Mouse (Mus musculus) neural tube, embryonic 15.5 days (tissue): ENCODE data around the gene Olfr1330. TPM values are rescaled to one million over a fixed set of nuclear protein-coding genes. Genes with fewer than 3 reads are reported as not detected.
"Not testable (repeated sequence)": the region's sequence is repeated elsewhere in the genome, so short reads cannot be mapped to it uniquely, and the experiment has no call there.

ENCODE experiments used
- ATAC-seq: fragments of 200-750 bp; cut with Nextera tagmentation; 2 replicates; pipeline ENCODE4 v1.8.0; 2017; ENCODE audit warnings: mild to moderate bottlenecking, moderate TSS enrichment, moderate library complexity; ENCODE audit not compliant: low FRiP score
- H3K27ac ChIP-seq: fragments of 300-500 bp; sonication (generic); replicated peaks from 2 replicates; pipeline ENCODE4 v1.5.1; 2015; ENCODE audit warnings: mild to moderate bottlenecking, inconsistent platforms
- H3K27me3 ChIP-seq: fragments of 300-500 bp; sonication (generic); replicated peaks from 2 replicates; pipeline ENCODE4 v1.6.1; 2015; ENCODE audit warnings: inconsistent platforms
- H3K36me3 ChIP-seq: fragments of 300-500 bp; sonication (generic); 2 replicates; pipeline ENCODE4 v1.6.1; 2015; ENCODE audit warnings: inconsistent platforms
- H3K4me1 ChIP-seq: fragments of 300-500 bp; sonication (generic); 2 replicates; pipeline ENCODE4 v1.6.1; 2015; ENCODE audit warnings: inconsistent platforms
- H3K4me2 ChIP-seq: fragments of 300-500 bp; sonication (generic); 2 replicates; pipeline ENCODE4 v1.6.1; 2015; ENCODE audit warnings: inconsistent platforms, mild to moderate bottlenecking, moderate library complexity
- H3K4me3 ChIP-seq: fragments of 300-500 bp; sonication (generic); replicated peaks from 2 replicates; pipeline ENCODE4 v1.5.1; 2015; ENCODE audit warnings: mild to moderate bottlenecking, inconsistent platforms
- H3K9ac ChIP-seq: fragments of 300-500 bp; sonication (generic); replicated peaks from 2 replicates; pipeline ENCODE4 v1.6.1; 2015; ENCODE audit warnings: mild to moderate bottlenecking, inconsistent platforms
- H3K9me3 ChIP-seq: fragments of 300-500 bp; sonication (generic); replicated peaks from 2 replicates; pipeline ENCODE4 v1.6.1; 2016; ENCODE audit warnings: inconsistent platforms
- WGBS: fragments of 180-500 bp; shearing (Covaris S2); methylation state at CpG from one replicate; pipeline ENCODE4 v1.1.7; 2015; ENCODE audit warnings: mixed read lengths; 5-methylcytosine and 5-hydroxymethylcytosine counted together
- polyA plus RNA-seq: library from polyadenylated mRNA; unstranded; fragments of >200 nt; fragmentation: Nextera tagmentation; extraction: Ambion mirVana; gene quantifications from 2 replicates; pipeline ENCODE4 v1.2.1, GENCODE M21; 2015

Olfr1330 gene
- not detected in 2 replicates for polyA plus RNA-seq

DNA sequence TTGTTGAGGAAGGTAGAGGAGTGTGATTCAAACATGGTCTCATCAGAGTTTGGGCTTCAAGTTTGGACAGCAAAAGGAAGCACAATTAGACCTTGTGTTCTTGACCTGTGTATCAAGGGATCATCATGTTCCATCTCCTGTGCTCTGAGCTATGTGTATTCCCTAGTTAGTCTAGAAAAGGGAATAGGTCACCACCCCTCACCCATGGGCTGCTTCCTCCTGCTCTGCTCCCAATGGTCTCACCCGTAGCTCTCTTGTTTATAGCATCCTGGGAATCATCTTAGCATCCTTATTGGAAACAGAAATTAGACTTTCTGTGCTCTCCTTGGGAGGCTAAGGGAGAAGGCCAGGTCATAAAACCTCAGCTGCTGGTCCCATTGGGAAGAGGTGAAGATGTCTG is at the start of gene Olfr1330:
Gene Olfr1330, plus strand, starts transcription at position 301 of the 400 bp plus-strand sequence.
- H3K9ac ChIP-seq, result no peak within 1 kb of the TSS
- no peak within 1 kb of the TSS for H3K4me2 ChIP-seq
- no peak within 1 kb of the TSS for H3K4me3 ChIP-seq
- H3K36me3 ChIP-seq, result no peaks in the 10 kb centered on the region
- H3K27me3 ChIP-seq, result no peaks in the 10 kb centered on the region
- WGBS, result 79% methylated on average over 1 of the region's 1 CpGs
- H3K9me3 ChIP-seq, result no peaks in the 10 kb centered on the region
- no peak within 1 kb of the TSS for H3K27ac ChIP-seq
- no peak for ATAC-seq
- H3K4me1 ChIP-seq, result no peaks in the 10 kb centered on the region

DNA sequence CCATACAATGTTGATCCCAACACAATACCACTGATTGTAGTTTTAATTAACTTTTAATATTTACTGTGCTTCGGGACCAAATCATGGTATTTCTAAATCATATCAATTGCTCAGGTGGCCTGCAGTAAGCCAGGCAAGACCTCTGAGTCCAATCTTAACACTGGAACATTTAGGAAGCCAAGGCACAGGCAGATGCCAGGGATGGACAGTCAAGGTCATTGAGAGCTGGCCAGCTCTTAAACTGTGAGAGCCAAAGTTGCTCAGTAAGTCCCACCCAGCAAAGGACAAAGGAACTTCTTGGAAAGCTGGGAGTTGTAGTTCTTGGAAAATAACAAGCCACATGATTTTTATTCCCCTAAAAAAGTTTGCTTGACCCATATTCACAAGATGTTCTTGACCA is 26.6 kb upstream of the Olfr1330 start:
- WGBS, result 92% methylated on average over 1 of the region's 1 CpGs
- Histone ChIP-seq H3K9ac (no peak overlapping the region), H3K4me3 (no peak overlapping the region), H3K27ac (no peak overlapping the region), H3K4me2 (no peak overlapping the region), H3K36me3 (no peaks in the 10 kb centered on the region), H3K9me3 (no peaks in the 10 kb centered on the region), H3K27me3 (no peaks in the 10 kb centered on the region), H3K4me1 (no peaks in the 10 kb centered on the region)
- no peak for ATAC-seq

DNA sequence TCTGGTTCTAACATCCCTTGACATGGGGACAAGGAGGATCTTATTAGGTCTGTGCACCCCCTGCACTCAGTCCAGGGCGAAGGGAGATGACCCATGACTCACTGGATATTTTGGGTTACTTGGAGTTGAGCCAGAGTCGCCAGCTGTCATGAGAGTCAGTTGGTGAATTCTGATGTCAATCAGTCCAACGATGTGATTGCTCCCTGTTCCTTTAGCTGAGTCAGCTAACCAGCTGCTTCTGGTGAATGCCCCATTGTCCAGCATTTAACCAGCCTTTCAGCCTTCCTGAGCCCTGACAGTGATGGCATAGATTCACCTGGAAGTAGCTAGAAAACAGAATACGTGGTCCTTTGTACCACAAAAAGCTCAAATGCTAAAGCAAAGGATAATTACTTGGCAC is 25.7 kb upstream of the Olfr1330 start:
- ATAC-seq, result no peak
- H3K9me3 ChIP-seq, result no peaks in the 10 kb centered on the region
- H3K9ac ChIP-seq, result no peak overlapping the region
- H3K36me3 ChIP-seq, result no peaks in the 10 kb centered on the region
- WGBS, result 54% methylated on average over 4 of the region's 4 CpGs
- no peaks in the 10 kb centered on the region for H3K4me1 ChIP-seq
- no peak overlapping the region for H3K27ac ChIP-seq
- no peak overlapping the region for H3K4me2 ChIP-seq
- no peak overlapping the region for H3K4me3 ChIP-seq
- H3K27me3 ChIP-seq, result no peaks in the 10 kb centered on the region

DNA sequence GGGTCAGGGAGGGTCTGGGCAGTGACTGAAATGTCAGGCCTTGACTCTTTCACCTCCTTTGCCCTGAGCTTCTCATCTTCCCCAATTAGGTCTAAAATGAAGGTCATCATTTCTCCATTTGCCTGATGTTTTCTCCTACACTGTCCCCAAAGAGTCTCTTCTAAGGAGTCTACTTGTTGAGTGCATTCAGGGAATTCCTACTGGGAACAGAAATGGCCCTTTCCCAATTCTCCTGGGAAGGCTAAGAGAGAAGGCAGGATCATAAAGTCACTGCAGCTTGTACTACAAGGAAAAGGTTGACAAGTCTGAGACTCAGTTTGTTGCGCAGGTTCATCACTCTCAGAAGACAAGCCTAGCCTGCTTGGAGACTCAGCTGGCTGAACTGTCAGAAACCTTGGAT is 24.0 kb upstream of the Olfr1330 start, which contains the start of gene Olfr1331:
Gene Olfr1331, plus strand, starts transcription at position 301 of the 400 bp plus-strand sequence.
- no peak within 1 kb of the TSS for H3K9ac ChIP-seq
- no peak for ATAC-seq
- 94% methylated on average over 1 of the region's 1 CpGs for WGBS
- no peaks in the 10 kb centered on the region for H3K4me1 ChIP-seq
- no peaks in the 10 kb centered on the region for H3K36me3 ChIP-seq
- no peak within 1 kb of the TSS for H3K27ac ChIP-seq
- no peaks in the 10 kb centered on the region for H3K9me3 ChIP-seq
- no peak within 1 kb of the TSS for H3K4me2 ChIP-seq
- H3K27me3 ChIP-seq, result no peaks in the 10 kb centered on the region
- no peak within 1 kb of the TSS for H3K4me3 ChIP-seq

DNA sequence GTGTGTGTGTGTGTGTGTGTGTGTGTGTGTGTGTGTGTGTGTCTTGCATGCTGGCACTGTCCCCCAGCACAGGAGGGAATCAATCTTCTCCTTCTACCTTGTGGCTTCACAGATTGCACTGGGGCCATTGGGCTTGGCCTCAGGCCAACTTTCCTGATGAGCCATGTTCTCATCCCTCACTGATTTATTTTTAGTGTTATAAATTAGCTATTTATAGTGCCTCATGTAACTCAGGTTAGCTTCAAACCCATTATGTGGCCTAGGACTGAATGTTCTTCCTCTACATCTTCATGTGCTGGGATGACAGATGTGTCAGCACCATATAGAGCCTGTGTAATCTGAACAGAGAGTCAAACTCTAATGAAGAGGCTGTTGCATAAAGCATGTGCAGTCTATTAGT is 20.8 kb upstream of the Olfr1330 start:
- Histone ChIP-seq H3K36me3 (no peaks in the 10 kb centered on the region), H3K27ac (no peak overlapping the region), H3K27me3 (no peaks in the 10 kb centered on the region), H3K4me3 (no peak overlapping the region), H3K4me2 (no peak overlapping the region), H3K4me1 (no peaks in the 10 kb centered on the region), H3K9ac (no peak overlapping the region), H3K9me3 (no peaks in the 10 kb centered on the region)
- ATAC-seq, result no peak

DNA sequence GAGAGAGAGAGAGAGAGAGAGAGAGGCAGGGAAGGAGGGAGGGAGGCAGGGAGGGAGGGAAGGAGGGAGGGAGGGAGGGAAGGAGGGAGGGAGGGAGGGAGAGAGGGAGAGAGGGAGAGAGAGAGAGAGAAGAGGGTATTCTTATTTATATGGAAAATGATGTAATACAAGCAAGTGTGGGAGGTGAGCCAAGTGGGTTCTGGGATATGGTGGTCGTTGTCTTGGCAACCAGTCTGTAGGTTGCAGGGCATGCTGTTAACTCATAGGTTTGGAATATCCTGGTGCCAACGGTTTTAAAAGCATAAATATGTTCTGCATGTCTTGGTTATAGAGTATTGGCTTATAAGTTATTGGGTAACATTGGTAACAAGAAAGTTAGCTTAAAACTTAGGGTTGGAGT is 13.6 kb downstream of the Olfr1330 start:
- H3K9me3 ChIP-seq, result no peaks in the 10 kb centered on the region
- no peaks in the 10 kb centered on the region for H3K4me1 ChIP-seq
- no peak overlapping the region for H3K4me3 ChIP-seq
- no peak for ATAC-seq
- H3K27me3 ChIP-seq, result no peaks in the 10 kb centered on the region
- no peaks in the 10 kb centered on the region for H3K36me3 ChIP-seq
- H3K4me2 ChIP-seq, result no peak overlapping the region
- no peak overlapping the region for H3K9ac ChIP-seq
- no peak overlapping the region for H3K27ac ChIP-seq
- 67% methylated on average over 2 of the region's 2 CpGs for WGBS

DNA sequence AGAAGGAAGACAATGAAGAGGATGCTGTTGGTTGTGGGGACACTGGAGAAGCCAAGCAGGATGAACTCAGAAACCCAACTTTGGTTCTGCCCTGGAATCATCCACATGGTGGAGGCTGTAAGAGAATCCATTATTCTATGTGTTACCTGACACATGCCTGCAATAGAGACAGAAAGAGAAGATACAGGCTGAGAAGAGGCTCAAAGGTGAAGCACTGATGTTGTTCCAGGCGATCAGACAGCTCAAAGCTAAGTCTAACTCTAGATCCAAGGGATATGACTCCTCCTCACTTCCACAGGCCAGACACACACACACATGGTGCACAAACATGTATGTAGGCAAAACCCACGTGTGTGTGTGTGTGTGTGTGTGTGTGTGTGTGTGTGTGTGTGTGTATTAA is 29.0 kb downstream of the Olfr1330 start, which contains the start of gene Olfr1329:
Gene Olfr1329, minus strand, starts transcription at position 101 of the 400 bp plus-strand sequence.
- H3K36me3 ChIP-seq, ATAC-seq, H3K4me2 ChIP-seq, H3K27me3 ChIP-seq, H3K4me3 ChIP-seq, H3K4me1 ChIP-seq, H3K9me3 ChIP-seq, H3K27ac ChIP-seq, H3K9ac ChIP-seq: not testable (repeated sequence)
- 63% methylated on average over 2 of the region's 2 CpGs for WGBS

DNA sequence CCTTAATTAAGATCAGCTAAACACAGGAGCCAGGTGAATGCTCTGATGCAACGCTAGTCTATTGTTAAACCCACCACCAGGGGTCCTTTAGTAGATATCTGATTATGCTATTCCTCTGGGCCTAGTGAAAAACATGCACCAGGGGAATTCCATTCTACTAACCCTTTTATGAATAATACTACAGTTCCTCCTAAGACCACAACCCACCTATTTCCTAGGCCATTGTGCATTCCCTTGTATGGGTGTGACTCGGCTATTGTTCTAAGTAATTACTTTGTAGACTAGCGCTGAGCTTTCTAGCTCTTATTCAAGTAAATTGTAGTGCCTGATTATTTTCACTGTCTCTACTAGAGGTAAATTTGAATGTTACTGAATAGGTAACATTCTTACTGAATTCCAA is 42.9 kb downstream of the Olfr1330 start:
- WGBS, result 77% methylated on average over 3 of the region's 3 CpGs
- not testable (repeated sequence) for H3K4me3 ChIP-seq, H3K27ac ChIP-seq, H3K27me3 ChIP-seq, ATAC-seq, H3K36me3 ChIP-seq, H3K9ac ChIP-seq, H3K4me2 ChIP-seq, H3K4me1 ChIP-seq, H3K9me3 ChIP-seq

DNA sequence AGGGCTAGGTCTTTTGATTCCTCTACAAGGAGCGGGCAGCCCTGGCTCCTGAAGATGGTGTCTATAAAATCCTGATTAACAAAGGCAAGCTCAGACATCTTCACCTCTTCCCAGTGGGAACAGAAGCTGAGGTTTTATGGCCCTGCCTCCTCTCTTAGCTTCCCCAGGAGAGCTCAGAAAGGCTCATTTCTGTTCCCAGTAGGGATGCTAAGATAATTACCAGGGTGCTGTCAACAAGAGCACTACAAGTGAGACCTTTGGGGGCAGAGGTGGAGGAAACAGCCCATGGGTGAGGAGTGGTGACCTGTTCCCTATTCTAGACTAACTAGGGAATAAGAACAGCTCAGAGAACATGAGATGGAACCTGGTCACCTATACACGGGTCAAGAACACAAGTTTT is 50.1 kb downstream of the Olfr1330 start, which contains the start of gene Olfr1328:
Gene Olfr1328, minus strand, starts transcription at position 101 of the 400 bp plus-strand sequence.
- Histone ChIP-seq H3K27ac (no peak within 1 kb of the TSS), H3K27me3 (no peaks in the 10 kb centered on the region), H3K36me3 (no peaks in the 10 kb centered on the region), H3K4me1 (no peaks in the 10 kb centered on the region), H3K9ac (no peak within 1 kb of the TSS), H3K9me3 (no peaks in the 10 kb centered on the region), H3K4me3 (no peak within 1 kb of the TSS), H3K4me2 (no peak within 1 kb of the TSS)
- 65% methylated on average over 2 of the region's 2 CpGs for WGBS
- ATAC-seq, result no peak

Other genes with a start within 250 kb of the Olfr1330 start
- gene Olfr62, start 229.6 kb upstream of the Olfr1330 start, polyA plus RNA-seq, result not detected in 2 replicates
- gene Olfr1342, start 195.8 kb upstream of the Olfr1330 start, polyA plus RNA-seq, result not detected in 2 replicates
- not detected in 2 replicates for gene Olfr1341, start 185.1 kb upstream of the Olfr1330 start, polyA plus RNA-seq
- gene Olfr1340, start 168.5 kb upstream of the Olfr1330 start, polyA plus RNA-seq, result not detected in 2 replicates
- gene Olfr1339, start 156.4 kb upstream of the Olfr1330 start, polyA plus RNA-seq, result not detected in 2 replicates
- gene Olfr1338, start 129.9 kb upstream of the Olfr1330 start, polyA plus RNA-seq, result not detected in 2 replicates
- not detected in 2 replicates for gene Olfr1337, start 106.0 kb upstream of the Olfr1330 start, polyA plus RNA-seq
- not detected in 2 replicates for gene Olfr1335, start 78.7 kb upstream of the Olfr1330 start, polyA plus RNA-seq
- not detected in 2 replicates for gene Olfr1333, start 52.3 kb upstream of the Olfr1330 start, polyA plus RNA-seq
- gene Olfr1331, start 23.9 kb upstream of the Olfr1330 start, polyA plus RNA-seq, result not detected in 2 replicates
- gene Olfr1329, start 28.9 kb downstream of the Olfr1330 start, polyA plus RNA-seq, result not detected in 2 replicates
- not detected in 2 replicates for gene Olfr1328, start 50.0 kb downstream of the Olfr1330 start, polyA plus RNA-seq
- gene Lao1, start 73.0 kb downstream of the Olfr1330 start, polyA plus RNA-seq, result not detected in 2 replicates
- 78.8 and 91.3 TPM in 2 replicates for gene Slc2a1, start 220.1 kb downstream of the Olfr1330 start, polyA plus RNA-seq